Mouse (Mus musculus): ENCODE results near the gene Nectin2.

Nectin2 gene

GRCm38 (mm10) chr7:19741329-19742031 is 8.8 kb downstream of the Nectin2 start:
- peak; percentile 54 for DNase-seq

GRCm38 (mm10) chr7:19740269-19740668 is 10.0 kb downstream of the Nectin2 start:
- DNase-seq = no peak

- no peak for DNase-seq
These were observed 11.5 kb downstream of the Nectin2 start for GRCm38 (mm10) chr7:19738771-19739170.

- no peak for DNase-seq
These were observed 13.8 kb downstream of the Nectin2 start for GRCm38 (mm10) chr7:19736389-19737057.

GRCm38 (mm10) chr7:19734178-19734666 is 16.1 kb downstream of the Nectin2 start:
- no peak for DNase-seq

GRCm38 (mm10) chr7:19726541-19726940 is 23.7 kb downstream of the Nectin2 start:
- DNase-seq = no peak

GRCm38 (mm10) chr7:19724167-19724566 is 26.1 kb downstream of the Nectin2 start:
- no peak for DNase-seq

- no peak for DNase-seq
These were observed 27.5 kb downstream of the Nectin2 start for GRCm38 (mm10) chr7:19722754-19723195.

- no peak for DNase-seq
These were observed 31.1 kb downstream of the Nectin2 start for GRCm38 (mm10) chr7:19719200-19719599.

- no peak for DNase-seq
These were observed 31.9 kb downstream of the Nectin2 start for GRCm38 (mm10) chr7:19718297-19718952.

GRCm38 (mm10) chr7:19717346-19717745 is 32.9 kb downstream of the Nectin2 start:
- no peak for DNase-seq

GRCm38 (mm10) chr7:19716822-19717221 is 33.5 kb downstream of the Nectin2 start:
- no peak for DNase-seq

GRCm38 (mm10) chr7:19716055-19716682 is 34.1 kb downstream of the Nectin2 start:
- DNase-seq = no peak

- DNase-seq = peak; percentile 100
These were observed 34.8 kb downstream of the Nectin2 start, which contains the start of gene Tomm40 for GRCm38 (mm10) chr7:19715239-19716054. TSS of gene Tomm40 (minus strand) at chr7:19715438.

- DNase-seq = no peak
These were observed 35.4 kb downstream of the Nectin2 start for GRCm38 (mm10) chr7:19714836-19715235.

- no peak for DNase-seq
These were observed 36.7 kb downstream of the Nectin2 start for GRCm38 (mm10) chr7:19713598-19713997.

GRCm38 (mm10) chr7:19713196-19713595 is 37.1 kb downstream of the Nectin2 start:
- DNase-seq = no peak

GRCm38 (mm10) chr7:19712414-19712813 is 37.9 kb downstream of the Nectin2 start:
- DNase-seq = peak; percentile 28

- no peak for DNase-seq
These were observed 39.6 kb downstream of the Nectin2 start for GRCm38 (mm10) chr7:19710650-19711049.

GRCm38 (mm10) chr7:19705271-19705670 is 45.0 kb downstream of the Nectin2 start:
- no peak for DNase-seq

- no peak for DNase-seq
These were observed 45.8 kb downstream of the Nectin2 start for GRCm38 (mm10) chr7:19704475-19704874.
